Mouse (Mus musculus) thymus, postnatal 0 days (tissue): ENCODE data around the gene Lrrc4. TPM values are rescaled to one million over a fixed set of nuclear protein-coding genes. Genes with fewer than 3 reads are reported as not detected.

Experiments used
- DNase-seq: peaks from one replicate; pipeline ENCODE4 v3.0.0-alpha.2; 2015; ENCODE audit warnings: low spot score
- polyA plus RNA-seq: library from polyadenylated mRNA; unstranded; fragments of >200 nt; fragmentation: Nextera tagmentation; extraction: Ambion mirVana; gene quantifications from 2 replicates; pipeline ENCODE4 v1.2.1, GENCODE M21; 2015

The Lrrc4 gene
- polyA plus RNA-seq, 1 experiment from 2014 or later = 0.16 TPM

DNA sequence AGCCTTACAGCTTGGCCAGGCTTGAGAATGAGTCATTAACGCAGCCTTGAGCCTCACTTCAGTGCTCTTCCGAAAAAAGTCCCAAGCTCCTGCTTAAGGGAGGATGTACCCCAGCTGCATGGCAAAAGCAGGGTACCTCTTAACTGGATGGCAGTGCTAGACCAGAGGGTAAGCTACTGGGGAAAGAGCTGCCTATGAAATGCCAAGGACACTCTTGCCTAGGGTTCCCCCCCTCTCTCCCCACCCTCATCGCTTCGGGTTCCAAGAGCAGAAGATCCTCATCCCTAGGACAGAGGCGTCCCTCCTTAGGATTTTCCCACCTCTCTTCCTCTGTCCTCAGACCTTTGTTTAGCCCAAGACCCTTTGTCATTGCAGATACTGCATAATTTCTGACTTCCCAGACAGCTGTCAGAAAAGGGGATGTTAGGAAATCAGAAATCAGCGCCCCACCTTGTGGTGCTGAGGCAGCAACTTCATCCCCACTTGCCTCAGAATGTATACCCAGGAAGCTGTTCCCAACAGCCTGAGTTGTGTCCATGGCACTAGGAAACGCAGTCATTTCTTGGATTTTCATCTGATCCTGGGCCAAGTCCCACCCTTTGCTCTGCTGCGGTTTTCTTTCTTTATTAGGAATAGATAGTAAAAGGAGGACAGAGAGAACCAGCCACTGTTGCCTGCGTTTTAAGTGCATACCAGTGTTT is 4.7 kb downstream of the Lrrc4 start:
- no peak for DNase-seq

- DNase-seq = no peak
Observed at GRCm38 (mm10) chr6:28825894-28826293, 5.7 kb downstream of the Lrrc4 start.

GRCm38 (mm10) chr6:28823802-28824201 is 7.7 kb downstream of the Lrrc4 start:
- DNase-seq = no peak

GRCm38 (mm10) chr6:28823375-28823774 is 8.2 kb downstream of the Lrrc4 start:
- DNase-seq = no peak

DNA sequence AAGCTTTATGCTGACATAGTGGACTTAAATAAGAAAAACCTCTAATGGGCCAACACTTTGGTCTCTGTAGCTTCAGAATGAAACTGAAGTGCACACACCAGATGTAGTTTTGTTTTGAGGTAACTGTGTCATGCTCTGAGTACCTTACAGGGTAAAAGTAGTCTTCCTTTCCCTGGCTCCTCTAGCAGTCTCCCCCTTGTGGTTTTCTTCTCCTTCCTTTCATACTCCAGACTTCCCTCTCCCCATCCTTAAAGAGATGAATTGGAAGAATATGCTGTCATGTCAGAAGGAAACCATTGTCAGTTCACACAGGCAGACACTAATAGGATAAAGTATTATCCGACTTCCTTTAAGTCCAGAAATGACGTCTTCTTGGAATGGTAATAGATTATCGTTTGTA is 9.3 kb downstream of the Lrrc4 start:
- no peak for DNase-seq

GRCm38 (mm10) chr6:28819509-28820358 is 11.8 kb downstream of the Lrrc4 start:
- no peak for DNase-seq

DNA sequence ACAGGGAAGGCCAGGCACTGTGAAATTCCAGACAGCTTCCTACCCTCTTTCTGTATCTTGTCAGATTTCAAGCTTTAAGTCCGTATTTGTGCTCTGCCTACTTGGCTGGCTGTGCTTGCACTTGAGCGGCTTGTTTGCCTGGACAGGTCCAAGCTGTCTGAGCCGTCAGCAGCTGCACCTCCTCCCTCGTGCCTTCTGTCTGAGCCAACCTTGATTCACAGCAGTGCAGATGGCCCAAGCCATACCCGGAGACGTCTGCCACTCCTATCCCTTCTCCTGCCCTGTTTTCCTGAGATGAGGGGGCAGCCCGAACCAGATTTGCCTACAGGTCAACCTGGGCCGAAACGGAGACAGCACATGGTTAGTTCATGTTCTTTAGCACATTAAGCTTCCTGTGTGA is 14.5 kb downstream of the Lrrc4 start:
- no peak for DNase-seq

GRCm38 (mm10) chr6:28814895-28815294 is 16.7 kb downstream of the Lrrc4 start:
- no peak for DNase-seq

- no peak for DNase-seq
Observed at GRCm38 (mm10) chr6:28813057-28813456, 18.5 kb downstream of the Lrrc4 start.

DNA sequence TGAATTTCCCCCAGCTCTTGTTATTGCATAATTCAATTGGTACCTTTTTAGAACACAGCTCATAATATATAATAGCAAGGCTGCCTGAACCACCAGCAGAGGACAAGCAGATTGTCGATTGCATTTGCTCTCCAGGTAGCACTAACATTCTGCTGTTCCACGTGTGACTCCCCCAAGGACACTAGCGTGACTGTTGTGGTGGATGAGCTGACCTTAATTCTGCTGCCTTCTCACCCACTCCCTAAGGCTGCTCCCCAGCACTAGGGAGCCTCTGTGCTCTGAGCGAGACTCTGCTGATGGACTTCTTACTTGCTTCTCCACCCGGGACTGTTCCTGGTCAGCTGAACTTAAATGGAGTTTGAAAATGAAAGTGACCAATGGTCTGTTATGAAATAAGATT is 26.8 kb downstream of the Lrrc4 start:
- DNase-seq = no peak

DNA sequence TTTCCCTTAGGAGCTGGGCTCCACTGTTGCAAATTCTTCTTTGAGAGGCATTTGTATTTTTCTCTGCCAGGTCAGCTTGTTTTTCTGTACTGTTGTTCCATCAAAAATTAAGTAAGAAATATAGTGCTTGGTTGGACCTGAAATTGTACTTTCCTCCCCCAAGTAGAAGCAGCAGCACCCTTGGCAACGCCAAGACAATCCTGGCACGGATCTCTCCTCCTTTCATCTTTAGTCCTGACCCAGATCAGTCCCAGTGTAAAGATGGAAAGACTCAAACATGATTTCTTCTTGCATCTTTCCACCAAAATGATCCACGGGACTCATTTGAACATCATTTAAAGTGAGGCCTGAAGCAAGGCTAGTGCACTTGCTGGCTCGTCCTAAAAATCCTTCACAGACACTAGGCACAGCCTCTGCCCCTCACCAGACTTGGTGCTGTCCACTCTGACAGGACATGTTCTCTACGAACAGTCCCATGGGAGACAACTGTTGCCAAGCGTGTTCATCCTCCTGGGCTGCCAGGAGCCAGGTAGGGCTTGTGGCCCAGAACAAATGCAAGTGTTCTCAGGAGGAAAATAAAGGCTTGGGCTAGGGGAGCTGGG is 27.8 kb downstream of the Lrrc4 start:
- no peak for DNase-seq

- no peak for DNase-seq
Observed at GRCm38 (mm10) chr6:28800976-28801375, 30.6 kb downstream of the Lrrc4 start.

- no peak for DNase-seq
Observed at GRCm38 (mm10) chr6:28799818-28800217, 31.7 kb downstream of the Lrrc4 start.

- DNase-seq = no peak
Observed at GRCm38 (mm10) chr6:28795792-28796515, 35.6 kb downstream of the Lrrc4 start.

- no peak for DNase-seq
Observed at GRCm38 (mm10) chr6:28795380-28795779, 36.2 kb downstream of the Lrrc4 start.

DNA sequence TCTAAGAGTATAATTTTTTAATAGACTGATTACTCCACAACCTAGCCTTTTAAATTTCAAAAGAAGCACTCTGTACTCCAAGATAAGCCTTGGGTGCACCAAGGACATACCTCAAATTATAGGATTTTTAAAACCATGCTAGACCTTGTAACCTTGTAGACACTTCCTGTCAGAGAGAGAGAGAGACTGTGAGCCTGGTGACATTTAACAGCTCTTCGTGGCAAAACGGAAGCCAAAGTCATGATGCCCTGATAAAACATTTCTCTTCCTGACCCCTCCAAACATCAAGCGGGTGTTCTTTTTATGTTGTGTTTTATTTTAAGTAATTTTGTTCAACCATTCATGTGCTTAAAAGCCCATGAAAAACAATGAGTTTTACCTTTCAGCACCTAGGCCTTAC is 39.7 kb downstream of the Lrrc4 start:
- DNase-seq = no peak

DNA sequence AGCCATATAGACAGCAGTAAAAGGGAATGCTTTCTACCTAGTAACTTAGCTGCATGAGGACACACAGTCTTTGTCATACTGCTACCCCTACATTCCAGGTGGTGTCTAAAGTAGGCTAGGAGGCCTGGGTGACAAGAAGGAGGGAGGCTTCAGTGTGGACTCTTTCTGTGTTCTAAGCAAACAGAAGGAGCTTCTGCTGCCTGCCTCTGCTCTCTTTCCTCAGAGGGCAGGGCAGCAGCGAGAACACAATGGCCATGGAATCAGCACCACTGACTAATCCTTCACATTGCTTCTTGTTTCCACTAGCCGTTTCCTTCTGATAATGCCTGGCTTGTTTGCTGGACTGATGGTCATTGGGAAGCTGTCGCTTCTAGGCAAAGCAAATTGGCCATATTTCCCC is 40.4 kb downstream of the Lrrc4 start:
- no peak for DNase-seq

- no peak for DNase-seq
Observed at GRCm38 (mm10) chr6:28789685-28790084, 41.9 kb downstream of the Lrrc4 start.

GRCm38 (mm10) chr6:28787133-28787532 is 44.4 kb downstream of the Lrrc4 start:
- no peak for DNase-seq

GRCm38 (mm10) chr6:28785770-28786169 is 45.8 kb downstream of the Lrrc4 start:
- no peak for DNase-seq

- DNase-seq = no peak
Observed at GRCm38 (mm10) chr6:28783953-28784352, 47.6 kb downstream of the Lrrc4 start.
